7 mouse cellular contexts compared by ENCODE assay signal in genomic region chr4:132793322-132794004, GRCm38 (mm10). TPM values are rescaled to one million over a fixed set of nuclear protein-coding genes. Genes with fewer than 3 reads are reported as not detected.
DNase-seq lines count a peak whose midpoint lies in the region; ATAC-seq and TF ChIP-seq lines count a peak whose summit lies in the region.
"Not testable (repeated sequence)": the region's sequence is repeated elsewhere in the genome, so short reads cannot be mapped to it uniquely, and the experiment has no call there.

No protein-coding gene starts in this region.

- TF ChIP-seq POLR2A in liver, adult 2 months (IDR thresholded peaks at IDR 0.05; ENCODE audit: extremely low read depth, insufficient read depth, low read length); spleen, adult 2 months (IDR thresholded peaks at IDR 0.05; ENCODE audit: low read depth, low read length): not testable (repeated sequence)

- H3K36me3 ChIP-seq in liver, adult 2 months (ENCODE audit: control insufficient read depth, insufficient read depth, low read length); liver, embryonic 16.5 days (ENCODE audit: control insufficient read depth, insufficient read depth): not testable (repeated sequence)
- H3K36me3 ChIP-seq in megakaryocyte, embryonic 14.5 days (replicated peaks; ENCODE audit: low read length), result peaks cover 10% of the 10 kb centered on the region
- H3K36me3 ChIP-seq in spleen, adult 2 months (ENCODE audit: control insufficient read depth, insufficient read depth, low read length), result peaks cover 20% of the 10 kb centered on the region

- peak overlapping the region; percentile 26; the same call in 1 of the 2 replicates for H3K4me2 ChIP-seq in liver, embryonic 16.5 days (ENCODE audit: low read depth, low read length)

- peak overlapping the region; percentile 81; the same call in 1 of the 2 replicates for H3K27ac ChIP-seq in brown adipose tissue, adult 24 weeks (replicated peaks; ENCODE audit: low read depth, low read length)
- 0 out of 2 replicates have a peak overlapping the region, but pooled peaks have one; percentile 6 for H3K27ac ChIP-seq in liver, adult 2 months (replicated peaks; ENCODE audit: insufficient read depth, low read depth, low read length)
- not testable (repeated sequence) for H3K27ac ChIP-seq in liver, embryonic 16.5 days (ENCODE audit: low read length)
- peak overlapping the region; percentile 85 for H3K27ac ChIP-seq in spleen, adult 2 months (ENCODE audit: insufficient read depth, low read length)

- not testable (repeated sequence) for ATAC-seq in liver, embryonic 16.5 days (ENCODE audit: low read depth)

- not testable (repeated sequence) for H3K9me3 ChIP-seq in liver, embryonic 16.5 days (replicated peaks; ENCODE audit: control insufficient read depth, low read length); megakaryocyte, embryonic 14.5 days

- not testable (repeated sequence) for H3K79me2 ChIP-seq in liver, adult 2 months (ENCODE audit: control insufficient read depth, insufficient read depth, low read length)

- not testable (repeated sequence) for H3K4me1 ChIP-seq in brown adipose tissue, adult 24 weeks (ENCODE audit: control insufficient read depth, insufficient read depth, insufficient read length, low read length); liver, adult 2 months (ENCODE audit: control insufficient read depth, insufficient read depth, low read length); spleen, adult 2 months (ENCODE audit: control insufficient read depth, insufficient read depth, insufficient read length)
- peaks cover 13% of the 10 kb centered on the region for H3K4me1 ChIP-seq in liver, embryonic 16.5 days (ENCODE audit: control insufficient read depth, low read depth, low read length)
- peaks cover 55% of the 10 kb centered on the region for H3K4me1 ChIP-seq in megakaryocyte, embryonic 14.5 days

- TF ChIP-seq CTCF in liver, adult 2 months (IDR thresholded peaks at IDR 0.05; ENCODE audit: low read depth, low read length); spleen, adult 2 months (IDR thresholded peaks at IDR 0.05; ENCODE audit: extremely low read depth, insufficient read depth, insufficient read length, insufficient replicate concordance): not testable (repeated sequence)

- 89% methylated on average over 8 of the region's 9 CpGs for WGBS in liver, adult 2 months
- WGBS in liver, embryonic 16.5 days (ENCODE audit: insufficient replicate concordance), result 77% methylated on average over 8 of the region's 9 CpGs
- 69% methylated on average over 8 of the region's 9 CpGs for WGBS in spleen, adult 2 months

- H3K4me3 ChIP-seq in brown adipose tissue, adult 24 weeks (ENCODE audit: insufficient read depth, low read depth, low read length), result peak overlapping the region; percentile 69
- H3K4me3 ChIP-seq in liver, adult 2 months (ENCODE audit: insufficient read depth, low read depth, low read length); liver, embryonic 16.5 days (ENCODE audit: low read depth, low read length): not testable (repeated sequence)
- H3K4me3 ChIP-seq in megakaryocyte, embryonic 14.5 days (replicated peaks), result peak overlapping the region; percentile 84
- peak overlapping the region; percentile 90; the same call in 1 of the 2 replicates for H3K4me3 ChIP-seq in spleen, adult 2 months (ENCODE audit: extremely low read depth, insufficient read depth, insufficient read length)

- DNase-seq in 416B (ENCODE audit: low read depth), result peak; percentile 38
- DNase-seq in R1 (ENCODE audit: low read depth, low spot score), result peak; percentile 46
- DNase-seq in liver, adult 2 months (ENCODE audit: extremely low read depth, low read depth, low spot score); spleen, adult 2 months (ENCODE audit: low read depth in 1 of 2, low spot score in 2 of 2): not testable (repeated sequence)

- H3K9ac ChIP-seq in liver, adult 2 months (ENCODE audit: low read depth, low read length); liver, embryonic 16.5 days (ENCODE audit: low read depth, low read length): not testable (repeated sequence)

- H3K27me3 ChIP-seq in liver, adult 2 months (ENCODE audit: control insufficient read depth, insufficient read depth, low read length); spleen, adult 2 months (ENCODE audit: control insufficient read depth, insufficient read depth, low read length): not testable (repeated sequence)
- peaks cover 16% of the 10 kb centered on the region for H3K27me3 ChIP-seq in liver, embryonic 16.5 days (ENCODE audit: control insufficient read depth, insufficient read depth, low read depth, low read length)
- H3K27me3 ChIP-seq in megakaryocyte, embryonic 14.5 days (replicated peaks), result peaks cover 51% of the 10 kb centered on the region

RNA-seq across cellular contexts. Expression of gene Themis2, which starts 2.7 kb away (rescaled TPM):
- 2.8 and 3.4 TPM in 2 replicates for polyA plus RNA-seq in brown adipose tissue, adult 24 weeks (2012; ENCODE audit: insufficient read depth, insufficient read length, missing spikeins)
- 2.5 and 3.0 TPM in 2 replicates for total RNA-seq in liver, adult 2 months (2014; rRNA removed)
- polyA plus RNA-seq in liver, adult 2 months (2012; rRNA removed), result 1.3 and 3.1 TPM in 2 replicates
- 2.6 and 3.2 TPM in 2 replicates for polyA plus RNA-seq in liver, embryonic 16.5 days (2015; fragmentation: Nextera tagmentation; extraction: Ambion mirVana)
- polyA plus RNA-seq in megakaryocyte, embryonic 14.5 days (2012; ENCODE audit: insufficient read depth, low replicate concordance), result 0.53 and 20.4 TPM in 2 replicates
- polyA plus RNA-seq in spleen, adult 2 months (2012; rRNA removed), result 55.0 and 68.8 TPM in 2 replicates

RNA-seq across cellular contexts. Expression of gene Rpa2, which starts 25.3 kb away (rescaled TPM):
- polyA plus RNA-seq in brown adipose tissue, adult 24 weeks (2012; ENCODE audit: insufficient read depth, insufficient read length, missing spikeins), result 3.5 and 6.6 TPM in 2 replicates
- 6.6 and 8.1 TPM in 2 replicates for total RNA-seq in liver, adult 2 months (2014; rRNA removed)
- polyA plus RNA-seq in liver, adult 2 months (2012; rRNA removed), result 9.2 and 11.1 TPM in 2 replicates
- 65.4 and 72.6 TPM in 2 replicates for polyA plus RNA-seq in liver, embryonic 16.5 days (2015; fragmentation: Nextera tagmentation; extraction: Ambion mirVana)
- 15.4 and 20.1 TPM in 2 replicates for polyA plus RNA-seq in megakaryocyte, embryonic 14.5 days (2012; ENCODE audit: insufficient read depth, low replicate concordance)
- 15.4 and 19.9 TPM in 2 replicates for polyA plus RNA-seq in spleen, adult 2 months (2012; rRNA removed)

RNA-seq across cellular contexts. Expression of gene Smpdl3b, which starts 36.4 kb away (rescaled TPM):
- polyA plus RNA-seq in brown adipose tissue, adult 24 weeks (2012; ENCODE audit: insufficient read depth, insufficient read length, missing spikeins), result 0.92 TPM in 1 of 2 replicates, not detected in the other
- 0.34 and 0.65 TPM in 2 replicates for total RNA-seq in liver, adult 2 months (2014; rRNA removed)
- 0.16 and 0.34 TPM in 2 replicates for polyA plus RNA-seq in liver, adult 2 months (2012; rRNA removed)
- polyA plus RNA-seq in liver, embryonic 16.5 days (2015; fragmentation: Nextera tagmentation; extraction: Ambion mirVana), result 0.75 and 0.90 TPM in 2 replicates
- polyA plus RNA-seq in megakaryocyte, embryonic 14.5 days (2012; ENCODE audit: insufficient read depth, low replicate concordance), result 0.38 TPM in 1 of 2 replicates, not detected in the other
- 1.5 and 4.2 TPM in 2 replicates for polyA plus RNA-seq in spleen, adult 2 months (2012; rRNA removed)

RNA-seq across cellular contexts. Expression of gene Ppp1r8, which starts 49.5 kb away (rescaled TPM):
- polyA plus RNA-seq in brown adipose tissue, adult 24 weeks (2012; ENCODE audit: insufficient read depth, insufficient read length, missing spikeins), result 17.3 and 20.4 TPM in 2 replicates
- 9.3 and 9.8 TPM in 2 replicates for total RNA-seq in liver, adult 2 months (2014; rRNA removed)
- polyA plus RNA-seq in liver, adult 2 months (2012; rRNA removed), result 9.3 and 10.9 TPM in 2 replicates
- 21.6 and 22.0 TPM in 2 replicates for polyA plus RNA-seq in liver, embryonic 16.5 days (2015; fragmentation: Nextera tagmentation; extraction: Ambion mirVana)
- 8.9 and 32.6 TPM in 2 replicates for polyA plus RNA-seq in megakaryocyte, embryonic 14.5 days (2012; ENCODE audit: insufficient read depth, low replicate concordance)
- 21.3 and 25.0 TPM in 2 replicates for polyA plus RNA-seq in spleen, adult 2 months (2012; rRNA removed)
